Mouse (Mus musculus) effector memory CD4-positive, alpha-beta T cell, adult 5 months (primary cell): Measurements from ENCODE around the gene Prr27. TPM values are rescaled to one million over a fixed set of nuclear protein-coding genes. Genes with fewer than 3 reads are reported as not detected.

Experiments used
- polyA plus RNA-seq: library from polyadenylated mRNA; unstranded; fragments of 100-300 nt; shearing (Covaris generic); gene quantifications from one replicate; pipeline ENCODE4 v1.2.1, GENCODE M21; 2017

Prr27 gene
- polyA plus RNA-seq, result not detected

GRCm38 (mm10) chr5:87825386-87825785, at the start of gene Prr27:
Gene Prr27 (plus strand): TSS chr5:87825686.

DNA sequence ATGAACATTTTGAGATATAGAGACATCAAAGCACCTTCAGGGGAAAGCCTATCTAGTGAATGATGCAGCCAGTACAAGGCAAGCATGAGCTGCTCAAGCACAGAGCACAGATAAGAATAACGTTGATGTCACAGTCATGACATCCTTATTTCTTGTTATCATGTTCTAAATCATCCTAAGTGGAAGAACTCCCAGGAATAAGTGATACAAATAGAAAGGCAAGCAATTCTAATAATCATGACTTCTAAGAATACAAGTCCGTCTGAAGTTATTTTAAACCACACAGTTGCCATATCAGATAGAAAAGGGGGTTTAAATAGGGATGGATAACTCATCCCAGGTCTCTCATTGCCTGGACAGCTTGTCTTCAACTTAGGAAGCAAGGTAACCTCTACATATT, 17.7 kb upstream of the Prr27 start, which contains the start of gene Csn1s2b:
Gene Csn1s2b, plus strand, starts transcription at position 301 of the 400 bp plus-strand sequence.

DNA sequence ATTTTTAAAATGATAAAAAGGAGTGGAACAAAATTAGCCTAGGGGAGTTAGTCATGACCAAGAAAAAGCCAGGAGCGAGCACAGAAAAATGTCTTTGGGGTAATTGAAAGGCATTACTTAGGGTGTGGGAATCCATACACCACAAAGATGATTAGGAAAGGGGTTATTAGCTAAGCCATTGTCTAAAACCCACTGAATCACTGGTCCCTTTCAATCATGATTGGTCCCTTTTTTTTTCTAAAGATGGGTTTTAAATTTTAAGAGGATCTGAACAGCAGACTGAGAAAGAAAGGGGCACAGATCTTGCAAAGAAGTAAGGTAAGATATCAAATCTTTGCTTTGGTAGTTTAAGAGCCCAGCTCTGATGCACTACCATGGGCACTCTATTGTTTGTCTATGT, 59.2 kb downstream of the Prr27 start, which contains the start of gene Odam:
Gene Odam, plus strand, starts transcription at position 301 of the 400 bp plus-strand sequence.

Other genes with a start within 250 kb of the Prr27 start
- gene Sult1e1, start 234.1 kb upstream of the Prr27 start, polyA plus RNA-seq, result not detected
- not detected for gene Csn1s1, start 159.5 kb upstream of the Prr27 start, polyA plus RNA-seq
- not detected for gene Csn2, start 126.1 kb upstream of the Prr27 start, polyA plus RNA-seq
- not detected for gene Csn1s2a, start 51.1 kb upstream of the Prr27 start, polyA plus RNA-seq
- gene Csn1s2b, start 17.6 kb upstream of the Prr27 start, polyA plus RNA-seq, result 0.17 TPM
- gene Odam, start 59.3 kb downstream of the Prr27 start, polyA plus RNA-seq, result not detected
- not detected for gene Csn3, start 99.9 kb downstream of the Prr27 start, polyA plus RNA-seq
- not detected for gene 2310003L06Rik, start 143.8 kb downstream of the Prr27 start, polyA plus RNA-seq
- gene Gm28434, start 143.8 kb downstream of the Prr27 start, polyA plus RNA-seq, result not detected
- not detected for gene Cabs1, start 153.8 kb downstream of the Prr27 start, polyA plus RNA-seq
- gene Smr3a, start 176.9 kb downstream of the Prr27 start, polyA plus RNA-seq, result not detected